Mouse (Mus musculus) cerebellum, adult 2 months (tissue): ENCODE measurements around the gene Tmsb15b1. TPM values are rescaled to one million over a fixed set of nuclear protein-coding genes. Genes with fewer than 3 reads are reported as not detected.

Experiments
- DNase-seq, 2 experiments: peaks; one replicate each; pipeline ENCODE4 v3.0.0; 2021
- H3K27ac ChIP-seq: fragments of 200-500 bp; 2 replicates; pipeline ENCODE4 v1.5.1; 2012; ENCODE audit warnings: low read length, control low read depth, inconsistent platforms; ENCODE audit not compliant: insufficient read depth
- H3K27me3 ChIP-seq: fragments of 200-500 bp; 2 replicates; pipeline ENCODE4 v1.6.1; 2012; ENCODE audit warnings: inconsistent platforms, mild to moderate bottlenecking, low read length, moderate library complexity; ENCODE audit not compliant: control insufficient read depth, insufficient read depth
- H3K4me1 ChIP-seq: fragments of 200-500 bp; 2 replicates; pipeline ENCODE4 v1.6.1; 2011; ENCODE audit warnings: low read length; ENCODE audit not compliant: control insufficient read depth, insufficient read depth
- H3K4me3 ChIP-seq: fragments of 200-500 bp; replicated peaks from 2 replicates; pipeline ENCODE3; 2011; ENCODE audit warnings: mild to moderate bottlenecking, low read depth, low read length, control low read depth; ENCODE audit not compliant: insufficient read depth
- CTCF ChIP-seq: fragments of 200-500 bp; IDR thresholded peaks from 2 replicates; pipeline ENCODE4 v1.5.1; 2011; ENCODE audit warnings: low read depth, mild to moderate bottlenecking, control low read depth, low read length, moderate library complexity, borderline replicate concordance; ENCODE audit not compliant: insufficient read depth
- POLR2A ChIP-seq: fragments of 200-500 bp; IDR thresholded peaks from 2 replicates; pipeline ENCODE4 v1.6.1; 2011; ENCODE audit warnings: low read length, control low read depth, borderline replicate concordance; ENCODE audit not compliant: insufficient read depth
- WGBS: fragments of 180-500 bp; shearing (Covaris S2); methylation state at CpG from one replicate; pipeline ENCODE4 v1.1.7; 2018; 5-methylcytosine and 5-hydroxymethylcytosine counted together
- polyA plus RNA-seq: library from polyadenylated mRNA; depleted of rRNA; stranded (reverse); fragments of >200 nt; gene quantifications from 2 replicates; pipeline ENCODE4 v1.2.3, GENCODE M21; 2012; rRNA removed

The Tmsb15b1 gene
- 13.2 and 15.0 TPM in 2 replicates for polyA plus RNA-seq

- Histone ChIP-seq H3K4me1 (no peaks in the 10 kb centered on the region), H3K4me3 (peak within 1 kb of the TSS; percentile 97), H3K27ac (0 out of 2 replicates have a peak within 1 kb of the TSS, but pooled peaks have one; percentile 16), H3K27me3 (no peaks in the 10 kb centered on the region)
- 15% methylated on average over 15 of the region's 15 CpGs for WGBS
- DNase-seq: peak; percentile 54 to 91
- TF ChIP-seq POLR2A (peak; percentile 60; the same call in 1 of the 2 replicates), CTCF (no peak)
Measured at GRCm38 (mm10) chrX:136976424-136977084, at the start of gene Tmsb15b1, which contains the start of gene Tmsb15l. Tmsb15b1 (minus strand) TSS chrX:136976874. Tmsb15l (minus strand) TSS chrX:136976869.

GRCm38 (mm10) chrX:137019310-137019709, 42.6 kb upstream of the Tmsb15b1 start:
- Histone ChIP-seq H3K27me3 (no peaks in the 10 kb centered on the region), H3K27ac (no peak overlapping the region), H3K4me3 (no peak overlapping the region), H3K4me1 (peaks cover 2% of the 10 kb centered on the region; the same call in 1 of the 2 replicates)
- TF ChIP-seq POLR2A (no peak), CTCF (peak; percentile 50; the same call in 1 of the 2 replicates)
- peak; percentile 44 to 59 for DNase-seq
- WGBS: 35% methylated on average over 1 of the region's 1 CpGs

GRCm38 (mm10) chrX:137017668-137018067, 41.0 kb upstream of the Tmsb15b1 start:
- 78% methylated on average over 1 of the region's 1 CpGs for WGBS
- Histone ChIP-seq H3K4me3 (no peak overlapping the region), H3K27me3 (no peaks in the 10 kb centered on the region), H3K4me1 (peaks cover 2% of the 10 kb centered on the region; the same call in 1 of the 2 replicates), H3K27ac (no peak overlapping the region)
- DNase-seq: no peak
- no peak for TF ChIP-seq CTCF
- TF ChIP-seq POLR2A: no peak

- H3K27me3 ChIP-seq: no peaks in the 10 kb centered on the region
- peaks cover 2% of the 10 kb centered on the region; the same call in 1 of the 2 replicates for H3K4me1 ChIP-seq
- H3K4me3 ChIP-seq: no peak overlapping the region
- peak; percentile 56 to 59 for DNase-seq
- H3K27ac ChIP-seq: no peak overlapping the region; the same call in 1 of the 2 replicates
- TF ChIP-seq CTCF (peak; percentile 59), POLR2A (no peak)
- 45% methylated on average over 6 of the region's 6 CpGs for WGBS
Measured at GRCm38 (mm10) chrX:137015099-137015709, 38.5 kb upstream of the Tmsb15b1 start.

GRCm38 (mm10) chrX:136996256-136996655, 19.6 kb upstream of the Tmsb15b1 start:
- H3K27me3 ChIP-seq: no peaks in the 10 kb centered on the region
- no peak overlapping the region for H3K4me3 ChIP-seq
- DNase-seq: no peak
- TF ChIP-seq POLR2A (no peak), CTCF (no peak)
- H3K4me1 ChIP-seq: no peaks in the 10 kb centered on the region
- no peak overlapping the region for H3K27ac ChIP-seq
- WGBS: 65% methylated on average over 2 of the region's 2 CpGs

- TF ChIP-seq POLR2A (no peak), CTCF (no peak)
Measured at GRCm38 (mm10) chrX:136993641-136994040, 17.0 kb upstream of the Tmsb15b1 start.

GRCm38 (mm10) chrX:136992978-136993547, 16.4 kb upstream of the Tmsb15b1 start, which contains the start of gene Zcchc18:
Zcchc18 (plus strand) TSS chrX:136993155.
- peak; percentile 86 to 91 for DNase-seq
- Histone ChIP-seq H3K4me3 (peak within 1 kb of the TSS; percentile 98), H3K4me1 (no peaks in the 10 kb centered on the region), H3K27me3 (no peaks in the 10 kb centered on the region), H3K27ac (peak within 1 kb of the TSS; percentile 94)
- TF ChIP-seq CTCF: no peak
- peak; percentile 62 for TF ChIP-seq POLR2A
- 6% methylated on average over 26 of the region's 26 CpGs for WGBS

More at GRCm38 (mm10) chrX:136993641-136994040, 17.0 kb upstream of the Tmsb15b1 start:
- Histone ChIP-seq H3K27me3 (no peaks in the 10 kb centered on the region), H3K27ac (peak overlapping the region; percentile 94), H3K4me3 (peak overlapping the region; percentile 98), H3K4me1 (no peaks in the 10 kb centered on the region)
- 5% methylated on average over 13 of the region's 14 CpGs for WGBS
- peak; percentile 43 to 44 for DNase-seq
